Mouse (Mus musculus) lung, embryonic 14.5 days (tissue): Measurements from ENCODE around the gene Msh3. TPM values are rescaled to one million over a fixed set of nuclear protein-coding genes. Genes with fewer than 3 reads are reported as not detected.

Experiments
- ATAC-seq: fragments of 200-750 bp; cut with Nextera tagmentation; 2 replicates; pipeline ENCODE4 v1.8.0; 2017; ENCODE audit warnings: mild to moderate bottlenecking, moderate TSS enrichment, moderate library complexity; ENCODE audit not compliant: insufficient read depth
- DNase-seq: peaks from one replicate; pipeline ENCODE4 v3.0.0-alpha.2; 2015
- H3K27ac ChIP-seq: fragments of 300-500 bp; sonication (generic); 2 replicates; pipeline ENCODE4 v1.5.1; 2014; ENCODE audit warnings: low read depth, mild to moderate bottlenecking, moderate library complexity
- H3K27me3 ChIP-seq: fragments of 300-500 bp; sonication (generic); 2 replicates; pipeline ENCODE4 v1.6.1; 2014; ENCODE audit warnings: low read length, control low read depth; ENCODE audit not compliant: insufficient read depth
- H3K36me3 ChIP-seq: fragments of 300-500 bp; sonication (generic); 2 replicates; pipeline ENCODE4 v1.6.1; 2014; ENCODE audit warnings: control low read depth; ENCODE audit not compliant: insufficient read depth
- H3K4me1 ChIP-seq: fragments of 300-500 bp; sonication (generic); 2 replicates; pipeline ENCODE4 v1.6.1; 2014; ENCODE audit warnings: antibody characterized with exemption, control low read depth; ENCODE audit not compliant: insufficient read depth
- H3K4me2 ChIP-seq: fragments of 300-500 bp; sonication (generic); 2 replicates; pipeline ENCODE4 v1.6.1; 2014; ENCODE audit warnings: mild to moderate bottlenecking
- H3K4me3 ChIP-seq: fragments of 300-500 bp; sonication (generic); 2 replicates; pipeline ENCODE4 v1.5.1; 2014; ENCODE audit warnings: low read depth, low read length
- H3K9ac ChIP-seq: fragments of 300-500 bp; sonication (generic); 2 replicates; pipeline ENCODE4 v1.6.1; 2014
- H3K9me3 ChIP-seq: fragments of 300-500 bp; sonication (generic); 2 replicates; pipeline ENCODE4 v1.6.1; 2016; ENCODE audit warnings: low read depth, low read length, control low read depth
- CTCF ChIP-seq: IDR thresholded peaks from 2 replicates; pipeline ENCODE4 v1.5.1; 2016; ENCODE audit warnings: antibody characterized with exemption, low read depth
- WGBS: fragments of 180-500 bp; shearing (Covaris S2); extraction: QIAGEN DNeasy Blood & Tissue Kit; methylation state at CpG from one replicate; pipeline ENCODE4 v1.1.7; 2014; 5-methylcytosine and 5-hydroxymethylcytosine counted together
- polyA plus RNA-seq: library from polyadenylated mRNA; unstranded; fragments of >200 nt; fragmentation: Nextera tagmentation; extraction: Ambion mirVana; gene quantifications from 2 replicates; pipeline ENCODE4 v1.2.1, GENCODE M21; 2014

Msh3 gene
- polyA plus RNA-seq, 1 experiment from 2014 or later: 27.6 TPM

DNA sequence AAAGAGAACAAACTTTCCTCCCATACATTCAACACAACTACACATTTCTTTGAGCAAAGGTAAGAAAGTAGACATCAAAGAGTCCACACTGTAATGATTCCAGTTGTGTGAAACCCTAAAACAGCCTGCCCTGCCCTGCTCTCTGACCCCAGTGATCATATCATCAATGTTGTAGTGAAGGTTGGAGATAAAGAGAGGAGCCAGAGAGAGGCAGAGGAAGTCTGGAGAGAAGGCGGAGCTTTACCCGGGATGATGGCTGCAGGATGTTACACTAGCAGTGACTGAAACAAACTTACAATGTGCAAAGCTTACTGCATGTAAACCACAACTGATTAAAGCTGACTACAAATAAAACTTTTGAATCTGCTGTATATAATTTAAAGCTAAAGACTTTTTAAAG, 26.8 kb downstream of the Msh3 start:
- no peak overlapping the region for H3K4me2 ChIP-seq
- H3K36me3 ChIP-seq: peaks cover 14% of the 10 kb centered on the region; the same call in 1 of the 2 replicates
- H3K9me3 ChIP-seq: no peaks in the 10 kb centered on the region
- WGBS: 62% methylated on average over 2 of the region's 2 CpGs
- DNase-seq: no peak
- ATAC-seq: no peak
- H3K27me3 ChIP-seq: no peaks in the 10 kb centered on the region
- no peak overlapping the region for H3K9ac ChIP-seq
- no peaks in the 10 kb centered on the region for H3K4me1 ChIP-seq
- TF ChIP-seq CTCF: no peak
- no peak overlapping the region for H3K4me3 ChIP-seq
- no peak overlapping the region for H3K27ac ChIP-seq

DNA sequence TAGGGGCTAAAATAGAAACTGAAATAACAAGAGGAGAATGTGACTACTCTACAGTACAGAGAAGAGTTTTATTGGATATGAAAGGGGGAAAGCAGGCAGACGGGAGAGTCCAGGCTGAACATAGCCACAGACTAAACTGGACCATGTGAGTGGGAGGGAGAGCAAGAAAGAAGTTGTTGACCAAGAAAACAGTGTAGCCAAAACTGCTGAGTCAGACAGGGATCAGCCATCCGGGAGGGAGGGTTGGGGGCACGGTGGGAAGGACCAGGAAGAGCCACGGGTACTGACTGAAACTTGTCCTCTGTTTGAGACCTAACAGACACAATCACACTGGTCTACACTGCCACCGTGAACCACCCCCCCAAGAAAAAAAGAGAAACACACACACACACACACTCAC, 28.8 kb downstream of the Msh3 start:
- Histone ChIP-seq H3K4me3 (no peak overlapping the region), H3K36me3 (peaks cover 14% of the 10 kb centered on the region; the same call in 1 of the 2 replicates), H3K4me1 (no peaks in the 10 kb centered on the region), H3K9me3 (no peaks in the 10 kb centered on the region), H3K27ac (no peak overlapping the region), H3K9ac (no peak overlapping the region), H3K4me2 (no peak overlapping the region), H3K27me3 (no peaks in the 10 kb centered on the region)
- ATAC-seq (no peak), DNase-seq (no peak)
- WGBS: 74% methylated on average over 5 of the region's 5 CpGs
- no peak for TF ChIP-seq CTCF

DNA sequence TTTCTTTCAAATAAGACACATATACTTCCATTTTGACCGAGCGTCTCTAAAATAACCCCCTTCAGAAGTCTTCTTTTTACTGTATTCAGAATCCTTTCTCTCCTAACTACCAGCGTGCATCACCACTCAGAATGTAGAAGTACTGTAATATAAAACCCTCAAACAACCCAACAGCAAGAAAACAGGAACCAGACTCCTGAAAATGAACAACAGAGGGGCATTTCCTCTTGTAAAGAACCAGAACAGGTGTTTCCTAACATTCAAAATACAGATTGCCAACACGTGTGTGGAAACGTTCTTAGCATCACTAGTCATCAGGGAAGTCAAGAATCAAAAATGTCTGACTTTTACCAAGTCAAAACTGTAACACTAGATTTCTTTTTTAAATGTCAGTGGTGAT, 34.0 kb downstream of the Msh3 start:
- Histone ChIP-seq H3K4me1 (no peaks in the 10 kb centered on the region), H3K36me3 (peaks cover 11% of the 10 kb centered on the region; the same call in 1 of the 2 replicates), H3K4me3 (no peak overlapping the region), H3K9ac (no peak overlapping the region), H3K27ac (no peak overlapping the region), H3K4me2 (no peak overlapping the region), H3K9me3 (no peaks in the 10 kb centered on the region), H3K27me3 (no peaks in the 10 kb centered on the region)
- 86% methylated on average over 5 of the region's 5 CpGs for WGBS
- ATAC-seq (no peak), DNase-seq (no peak)
- TF ChIP-seq CTCF: no peak

DNA sequence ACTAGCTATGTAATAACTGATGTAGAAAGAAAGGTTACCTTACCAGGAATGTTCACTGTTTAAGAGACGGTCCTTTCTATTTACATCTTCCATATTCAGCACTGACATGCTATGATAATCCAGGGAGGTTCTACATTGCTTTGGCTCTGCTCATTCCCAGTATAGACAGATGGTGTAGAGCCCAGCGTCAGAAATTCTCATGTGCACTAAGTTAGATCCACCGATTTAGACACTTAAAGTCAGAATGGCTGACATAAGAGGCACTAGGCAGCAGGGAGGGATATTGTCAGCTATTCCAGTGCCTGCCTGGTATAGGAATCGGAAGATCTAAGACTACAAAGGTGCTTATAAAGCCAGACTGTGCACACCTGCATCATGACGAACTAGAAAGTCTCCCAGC, 40.2 kb downstream of the Msh3 start:
- ATAC-seq (no peak), DNase-seq (no peak)
- H3K9me3 ChIP-seq: no peaks in the 10 kb centered on the region
- no peak overlapping the region for H3K4me2 ChIP-seq
- no peak overlapping the region for H3K27ac ChIP-seq
- TF ChIP-seq CTCF: no peak
- H3K9ac ChIP-seq: no peak overlapping the region
- no peaks in the 10 kb centered on the region for H3K27me3 ChIP-seq
- H3K36me3 ChIP-seq: peaks cover 12% of the 10 kb centered on the region; the same call in 1 of the 2 replicates
- no peak overlapping the region for H3K4me3 ChIP-seq
- H3K4me1 ChIP-seq: no peaks in the 10 kb centered on the region
- WGBS: 81% methylated on average over 5 of the region's 5 CpGs

DNA sequence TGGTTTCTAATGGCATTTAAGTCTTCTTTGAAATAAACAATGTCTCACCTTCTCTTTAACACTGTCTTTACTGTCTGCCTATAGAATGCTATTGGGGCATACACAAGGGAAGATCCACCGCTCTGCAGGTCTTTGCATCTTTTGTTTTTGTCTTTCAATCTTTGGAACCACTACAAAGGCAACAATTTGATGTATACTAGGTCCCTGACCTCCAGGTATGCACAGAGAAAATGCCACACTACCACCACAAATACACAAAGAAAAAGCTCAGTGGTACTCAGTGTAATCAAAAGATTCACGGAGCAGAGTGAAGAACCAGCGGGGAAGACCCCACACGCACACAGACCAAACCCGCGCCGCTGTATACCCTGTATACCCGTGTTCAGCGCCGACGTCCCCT, 49.1 kb downstream of the Msh3 start, which contains the start of gene Gm20379:
TSS of gene Gm20379 (plus strand) at position 301 of the 400 bp plus-strand sequence.
- 94% methylated on average over 11 of the region's 11 CpGs for WGBS
- Histone ChIP-seq H3K9me3 (no peaks in the 10 kb centered on the region), H3K36me3 (peaks cover 21% of the 10 kb centered on the region), H3K9ac (no peak within 1 kb of the TSS), H3K27me3 (no peaks in the 10 kb centered on the region), H3K4me2 (no peak within 1 kb of the TSS), H3K4me1 (no peaks in the 10 kb centered on the region), H3K4me3 (no peak within 1 kb of the TSS), H3K27ac (no peak within 1 kb of the TSS)
- ATAC-seq (no peak), DNase-seq (no peak)
- no peak for TF ChIP-seq CTCF

DNA sequence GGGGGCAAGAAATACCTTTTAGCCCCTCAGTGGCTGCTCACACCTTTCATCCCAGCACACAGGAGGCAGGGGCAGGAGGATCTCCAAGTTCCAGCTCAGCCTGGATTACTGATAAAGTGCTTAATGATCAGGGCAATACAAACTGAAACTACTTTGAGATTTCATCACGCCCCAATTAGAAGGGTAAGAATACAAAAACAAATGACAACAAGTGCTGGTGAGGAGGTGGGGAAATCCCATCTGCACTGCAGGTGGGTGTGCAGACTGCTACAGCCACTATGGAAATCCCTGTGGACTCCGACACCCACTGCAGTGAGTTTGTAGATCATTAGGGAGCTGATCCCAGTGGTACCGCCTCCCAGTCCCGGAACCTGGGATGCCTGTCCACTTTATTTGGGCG, 50.5 kb downstream of the Msh3 start:
- DNase-seq (no peak), ATAC-seq (no peak)
- Histone ChIP-seq H3K4me1 (no peaks in the 10 kb centered on the region), H3K27ac (no peak overlapping the region), H3K36me3 (peaks cover 20% of the 10 kb centered on the region), H3K4me3 (no peak overlapping the region), H3K9ac (no peak overlapping the region), H3K4me2 (no peak overlapping the region), H3K27me3 (no peaks in the 10 kb centered on the region), H3K9me3 (no peaks in the 10 kb centered on the region)
- 94% methylated on average over 5 of the region's 5 CpGs for WGBS
- no peak for TF ChIP-seq CTCF

DNA sequence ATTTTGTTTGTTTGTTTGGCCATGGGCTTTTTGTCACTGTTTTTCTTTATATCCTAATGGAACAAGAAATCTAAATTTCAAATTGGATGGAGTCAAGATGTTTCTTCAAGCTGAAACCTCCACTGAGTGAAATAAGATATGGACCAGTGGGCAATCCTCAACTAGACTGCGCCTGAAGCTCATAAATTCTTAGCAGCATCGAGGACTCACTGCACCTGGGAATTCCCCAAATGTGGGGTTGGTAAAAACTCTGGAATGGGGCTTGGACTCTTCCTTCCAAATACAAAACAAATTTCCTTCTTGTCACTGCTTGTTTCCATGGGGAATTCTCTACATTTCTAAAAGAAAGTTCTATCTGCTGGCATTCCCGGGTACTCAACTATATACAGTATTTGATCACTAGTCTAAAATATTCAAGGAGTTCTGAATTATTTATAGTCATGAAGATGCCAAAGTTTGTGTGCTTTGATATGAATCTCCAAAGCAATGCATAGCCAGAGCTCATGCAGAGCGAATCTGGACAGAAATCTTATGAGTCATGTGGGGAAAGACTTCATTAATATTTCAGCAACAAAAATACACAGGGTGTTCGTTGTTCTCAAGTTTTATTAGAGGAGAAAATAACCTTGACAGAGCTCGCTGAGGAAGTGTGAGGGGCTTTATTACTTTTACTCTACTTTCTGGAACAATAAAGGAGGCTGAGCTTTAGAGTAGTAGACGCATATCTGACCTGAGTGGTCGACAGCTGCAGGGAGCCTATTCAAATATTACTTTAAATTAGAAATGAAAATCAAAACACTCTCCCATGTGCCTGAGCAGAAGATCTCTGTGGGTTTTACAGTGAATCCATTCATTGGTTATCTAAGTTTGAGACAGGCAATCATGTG, 51.5 kb downstream of the Msh3 start:
- 85% methylated on average over 8 of the region's 8 CpGs for WGBS
- no peak for ATAC-seq
- DNase-seq: no peak
- Histone ChIP-seq H3K9me3 (no peaks in the 10 kb centered on the region), H3K27ac (no peak overlapping the region), H3K36me3 (peaks cover 11% of the 10 kb centered on the region), H3K4me3 (no peak overlapping the region), H3K4me2 (no peak overlapping the region), H3K9ac (no peak overlapping the region), H3K4me1 (no peaks in the 10 kb centered on the region), H3K27me3 (no peaks in the 10 kb centered on the region)
- no peak for TF ChIP-seq CTCF
